Mouse (Mus musculus): Measurements from ENCODE around the gene Smim24. TPM values are rescaled to one million over a fixed set of nuclear protein-coding genes. Genes with fewer than 3 reads are reported as not detected.

Smim24 gene
- polyA plus RNA-seq, 1 experiment = 5.3 TPM

- no peaks in the 10 kb centered on the region for H3K36me3 ChIP-seq (ENCODE audit: control insufficient read depth, insufficient read depth, low read length, poor library complexity, severe bottlenecking)
- peak overlapping the region; percentile 17 for H3K4me3 ChIP-seq (ENCODE audit: low read depth, low read length)
- no peaks in the 10 kb centered on the region for H3K27me3 ChIP-seq (ENCODE audit: control insufficient read depth, insufficient read depth, low read length, poor library complexity, severe bottlenecking)
Measured at GRCm38 (mm10) chr10:81402227-81402765, 9.4 kb downstream of the Smim24 start.

GRCm38 (mm10) chr10:81403511-81403910 is 10.7 kb downstream of the Smim24 start:
- Histone ChIP-seq H3K4me3 (ENCODE audit: low read depth, low read length) (no peak overlapping the region), H3K9ac (ENCODE audit: low read depth, poor library complexity, severe bottlenecking) (0 out of 2 replicates have a peak overlapping the region, but pooled peaks have one; percentile 13)

More at GRCm38 (mm10) chr10:81402227-81402765, 9.4 kb downstream of the Smim24 start:
- Histone ChIP-seq H3K9ac (ENCODE audit: low read depth, poor library complexity, severe bottlenecking) (no peak overlapping the region; the same call in 1 of the 2 replicates), H3K9me3 (replicated peaks; ENCODE audit: control insufficient read depth, insufficient read depth, low read length, poor library complexity, severe bottlenecking) (no peaks in the 10 kb centered on the region), H3K4me1 (ENCODE audit: control insufficient read depth, insufficient read depth, low read length) (peaks cover 8% of the 10 kb centered on the region), H3K27ac (ENCODE audit: insufficient read depth, low read length) (peak overlapping the region; percentile 52; the same call in 1 of the 2 replicates)
- TF ChIP-seq POLR2A (IDR thresholded peaks at IDR 0.05; ENCODE audit: insufficient read depth, low read length) (no peak), EP300 (IDR thresholded peaks at IDR 0.05; ENCODE audit: insufficient read depth, low read depth, low read length) (no peak), CTCF (IDR thresholded peaks at IDR 0.05; ENCODE audit: low read depth, low read length) (no peak)

GRCm38 (mm10) chr10:81404082-81404481 is 11.2 kb downstream of the Smim24 start:
- Histone ChIP-seq H3K9me3 (replicated peaks; ENCODE audit: control insufficient read depth, insufficient read depth, low read length, poor library complexity, severe bottlenecking) (no peaks in the 10 kb centered on the region), H3K4me1 (ENCODE audit: control insufficient read depth, insufficient read depth, low read length) (peaks cover 12% of the 10 kb centered on the region), H3K27me3 (ENCODE audit: control insufficient read depth, insufficient read depth, low read length, poor library complexity, severe bottlenecking) (no peaks in the 10 kb centered on the region), H3K36me3 (ENCODE audit: control insufficient read depth, insufficient read depth, low read length, poor library complexity, severe bottlenecking) (no peaks in the 10 kb centered on the region), H3K27ac (ENCODE audit: insufficient read depth, low read length) (no peak overlapping the region), H3K4me3 (ENCODE audit: low read depth, low read length) (0 out of 2 replicates have a peak overlapping the region, but pooled peaks have one; percentile 4), H3K9ac (ENCODE audit: low read depth, poor library complexity, severe bottlenecking) (no peak overlapping the region)
- no peak for TF ChIP-seq CTCF (IDR thresholded peaks at IDR 0.05; ENCODE audit: low read depth, low read length)
- no peak for TF ChIP-seq EP300 (IDR thresholded peaks at IDR 0.05; ENCODE audit: insufficient read depth, low read depth, low read length)

More at GRCm38 (mm10) chr10:81403511-81403910, 10.7 kb downstream of the Smim24 start:
- no peaks in the 10 kb centered on the region for H3K9me3 ChIP-seq (replicated peaks; ENCODE audit: control insufficient read depth, insufficient read depth, low read length, poor library complexity, severe bottlenecking)
- no peaks in the 10 kb centered on the region for H3K36me3 ChIP-seq (ENCODE audit: control insufficient read depth, insufficient read depth, low read length, poor library complexity, severe bottlenecking)
- H3K27ac ChIP-seq (ENCODE audit: insufficient read depth, low read length) = no peak overlapping the region
- H3K27me3 ChIP-seq (ENCODE audit: control insufficient read depth, insufficient read depth, low read length, poor library complexity, severe bottlenecking) = no peaks in the 10 kb centered on the region
- no peak for TF ChIP-seq POLR2A (IDR thresholded peaks at IDR 0.05; ENCODE audit: insufficient read depth, low read length)
- no peak for TF ChIP-seq CTCF (IDR thresholded peaks at IDR 0.05; ENCODE audit: low read depth, low read length)
- peaks cover 12% of the 10 kb centered on the region for H3K4me1 ChIP-seq (ENCODE audit: control insufficient read depth, insufficient read depth, low read length)

GRCm38 (mm10) chr10:81404720-81405119 is 11.9 kb downstream of the Smim24 start:
- H3K4me1 ChIP-seq (ENCODE audit: control insufficient read depth, insufficient read depth, low read length) = peaks cover 12% of the 10 kb centered on the region
- H3K27me3 ChIP-seq (ENCODE audit: control insufficient read depth, insufficient read depth, low read length, poor library complexity, severe bottlenecking) = no peaks in the 10 kb centered on the region
- H3K36me3 ChIP-seq (ENCODE audit: control insufficient read depth, insufficient read depth, low read length, poor library complexity, severe bottlenecking) = no peaks in the 10 kb centered on the region
- no peak for TF ChIP-seq EP300 (IDR thresholded peaks at IDR 0.05; ENCODE audit: insufficient read depth, low read depth, low read length)
- no peak for TF ChIP-seq POLR2A (IDR thresholded peaks at IDR 0.05; ENCODE audit: insufficient read depth, low read length)
- H3K27ac ChIP-seq (ENCODE audit: insufficient read depth, low read length) = no peak overlapping the region
- no peak overlapping the region for H3K4me3 ChIP-seq (ENCODE audit: low read depth, low read length)
- H3K9me3 ChIP-seq (replicated peaks; ENCODE audit: control insufficient read depth, insufficient read depth, low read length, poor library complexity, severe bottlenecking) = no peaks in the 10 kb centered on the region
- no peak overlapping the region for H3K9ac ChIP-seq (ENCODE audit: low read depth, poor library complexity, severe bottlenecking)

GRCm38 (mm10) chr10:81405588-81406201 is 12.8 kb downstream of the Smim24 start:
- TF ChIP-seq EP300 (IDR thresholded peaks at IDR 0.05; ENCODE audit: insufficient read depth, low read depth, low read length) (no peak), POLR2A (IDR thresholded peaks at IDR 0.05; ENCODE audit: insufficient read depth, low read length) (no peak), CTCF (IDR thresholded peaks at IDR 0.05; ENCODE audit: low read depth, low read length) (no peak)
- Histone ChIP-seq H3K27ac (ENCODE audit: insufficient read depth, low read length) (no peak overlapping the region), H3K4me3 (ENCODE audit: low read depth, low read length) (no peak overlapping the region), H3K4me1 (ENCODE audit: control insufficient read depth, insufficient read depth, low read length) (peaks cover 14% of the 10 kb centered on the region), H3K27me3 (ENCODE audit: control insufficient read depth, insufficient read depth, low read length, poor library complexity, severe bottlenecking) (no peaks in the 10 kb centered on the region), H3K9ac (ENCODE audit: low read depth, poor library complexity, severe bottlenecking) (no peak overlapping the region), H3K9me3 (replicated peaks; ENCODE audit: control insufficient read depth, insufficient read depth, low read length, poor library complexity, severe bottlenecking) (no peaks in the 10 kb centered on the region), H3K36me3 (ENCODE audit: control insufficient read depth, insufficient read depth, low read length, poor library complexity, severe bottlenecking) (no peaks in the 10 kb centered on the region)

Measured in ES-Bruce4 (cell line).